Mouse (Mus musculus): ENCODE data around the gene Svop.

The Svop gene

GRCm38 (mm10) chr5:114091057-114091807 is at the start of gene Svop:
Gene Svop, minus strand, starts transcription at chr5:114091570.
- DNase-seq: peak; percentile 90

- peak; percentile 37 for DNase-seq
These were observed 47.8 kb upstream of the Svop start for GRCm38 (mm10) chr5:114139175-114139574.

DNA sequence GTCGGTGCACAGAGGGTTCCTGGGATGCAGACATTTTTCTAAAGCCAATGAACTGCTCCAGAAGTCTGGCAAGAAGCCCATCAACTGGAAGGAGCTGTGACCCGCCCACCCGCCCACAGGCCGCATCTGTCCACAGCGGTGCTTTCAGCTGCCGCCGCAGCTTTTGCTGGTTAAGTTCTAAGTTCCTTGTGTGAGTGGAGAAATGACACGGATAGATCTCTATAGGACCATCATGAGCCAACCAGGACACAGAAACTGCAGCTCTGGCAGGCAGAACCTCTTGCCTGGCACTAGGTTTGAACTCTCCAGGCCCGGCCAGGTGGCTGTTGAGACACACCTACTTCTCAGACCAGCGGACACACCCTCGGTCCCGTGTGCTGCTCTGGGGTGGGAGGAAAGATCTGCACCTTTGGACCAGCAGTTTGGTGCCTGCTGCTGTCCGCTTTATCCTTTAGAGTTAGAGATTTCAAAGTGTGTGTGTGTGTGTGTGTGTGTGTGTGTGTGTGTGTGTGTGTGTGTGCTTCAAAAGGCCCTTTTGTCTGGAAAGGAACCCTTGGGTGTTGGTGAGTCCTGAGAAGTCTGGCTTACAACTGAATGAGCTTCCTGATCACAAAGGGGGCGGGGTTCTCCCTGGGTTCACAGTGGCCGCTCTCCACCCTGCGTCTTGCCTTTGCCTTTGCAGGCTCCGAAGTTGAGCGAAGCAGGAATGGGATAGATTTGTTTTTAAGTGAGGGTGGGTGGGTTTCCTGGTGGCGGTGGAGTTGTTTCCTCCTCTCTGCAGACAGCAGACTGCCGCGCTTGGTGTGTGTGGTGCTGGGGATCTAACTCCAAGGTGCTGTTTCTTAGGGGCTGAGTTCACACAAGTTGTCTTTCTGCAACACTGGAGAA is 47.2 kb upstream of the Svop start:
- DNase-seq: no peak

- no peak for DNase-seq
These were observed 46.3 kb upstream of the Svop start for GRCm38 (mm10) chr5:114137481-114138276.

GRCm38 (mm10) chr5:114135516-114135915 is 44.1 kb upstream of the Svop start:
- DNase-seq: no peak

GRCm38 (mm10) chr5:114134091-114134534 is 42.7 kb upstream of the Svop start:
- peak; percentile 35 for DNase-seq

DNA sequence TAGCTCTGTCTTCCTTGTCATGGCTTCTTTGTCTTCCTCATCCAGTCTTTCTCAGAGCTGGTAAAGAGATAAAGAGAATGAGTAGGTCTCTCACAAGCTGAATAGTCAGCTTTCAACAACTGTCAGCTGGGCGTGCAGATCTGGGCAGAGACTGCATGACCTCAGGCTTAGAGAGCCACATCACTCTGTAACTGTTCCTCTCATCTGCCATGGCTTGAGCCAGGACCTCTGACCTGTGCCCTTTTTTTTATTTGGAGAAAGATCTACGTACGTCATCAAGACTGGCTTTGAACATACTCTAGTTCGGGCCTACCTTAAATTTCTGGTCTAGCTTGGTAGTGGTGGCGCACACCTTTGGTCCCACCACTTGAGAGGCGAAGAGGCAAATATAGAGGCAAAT is 41.5 kb upstream of the Svop start:
- DNase-seq: no peak

DNA sequence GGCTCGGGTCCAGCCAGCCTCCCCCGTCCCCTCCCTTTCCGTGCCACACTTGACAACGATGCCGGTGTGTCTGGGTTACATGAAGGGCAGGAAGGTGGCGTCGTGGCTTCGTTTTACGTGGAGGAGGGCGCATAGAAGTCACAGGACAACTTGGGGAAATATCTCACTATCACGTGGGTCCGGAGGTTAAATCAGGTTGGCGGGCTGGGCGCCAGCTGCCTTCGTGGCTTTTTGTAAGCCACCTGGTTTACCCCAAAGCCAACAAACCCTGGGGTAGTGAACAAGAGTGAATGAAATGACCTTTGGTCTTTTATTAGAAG is 40.1 kb upstream of the Svop start:
- peak; percentile 56 for DNase-seq

- DNase-seq: peak; percentile 96
These were observed 39.5 kb upstream of the Svop start for GRCm38 (mm10) chr5:114130698-114131520.

- DNase-seq: peak; percentile 85
These were observed 38.8 kb upstream of the Svop start, which contains the start of gene Ung for GRCm38 (mm10) chr5:114130211-114130605. Gene Ung, plus strand, starts transcription at chr5:114130386.

DNA sequence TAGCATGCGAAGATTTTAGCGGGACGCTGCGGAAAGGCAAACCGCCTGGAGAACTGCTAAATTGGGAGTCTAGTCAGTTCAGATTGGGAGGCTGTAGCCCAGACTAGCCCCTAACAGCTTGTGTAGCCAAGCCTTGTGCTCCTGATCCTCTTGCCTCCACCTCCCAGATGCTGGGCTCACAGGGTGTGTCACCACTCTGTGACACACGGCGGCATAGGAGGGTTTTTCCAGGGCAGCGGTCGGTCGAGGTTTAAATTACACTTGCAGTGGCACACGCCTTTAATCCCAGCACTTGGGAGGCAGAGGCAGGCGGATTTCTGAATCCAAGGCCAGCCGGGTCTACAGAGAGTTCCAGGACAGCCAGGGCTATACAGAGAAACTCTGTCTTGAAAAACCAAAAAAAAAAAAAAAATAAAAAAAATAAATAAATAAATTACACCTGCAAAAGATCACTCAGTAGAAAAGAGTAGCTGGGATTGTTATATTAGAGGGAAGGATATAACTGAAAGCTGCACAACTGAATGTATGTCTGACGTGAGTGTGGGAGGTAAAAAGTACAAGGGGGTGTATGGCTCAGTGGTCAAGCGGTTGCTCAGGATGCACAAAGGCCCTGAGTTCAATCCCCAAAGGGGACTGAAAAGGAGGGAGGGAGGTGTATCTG is 38.3 kb upstream of the Svop start:
- DNase-seq: no peak

- peak; percentile 92 for DNase-seq
These were observed 36.3 kb upstream of the Svop start, which contains the start of gene Alkbh2 for GRCm38 (mm10) chr5:114127374-114128349. Gene Alkbh2, minus strand, starts transcription at chr5:114128218.

DNA sequence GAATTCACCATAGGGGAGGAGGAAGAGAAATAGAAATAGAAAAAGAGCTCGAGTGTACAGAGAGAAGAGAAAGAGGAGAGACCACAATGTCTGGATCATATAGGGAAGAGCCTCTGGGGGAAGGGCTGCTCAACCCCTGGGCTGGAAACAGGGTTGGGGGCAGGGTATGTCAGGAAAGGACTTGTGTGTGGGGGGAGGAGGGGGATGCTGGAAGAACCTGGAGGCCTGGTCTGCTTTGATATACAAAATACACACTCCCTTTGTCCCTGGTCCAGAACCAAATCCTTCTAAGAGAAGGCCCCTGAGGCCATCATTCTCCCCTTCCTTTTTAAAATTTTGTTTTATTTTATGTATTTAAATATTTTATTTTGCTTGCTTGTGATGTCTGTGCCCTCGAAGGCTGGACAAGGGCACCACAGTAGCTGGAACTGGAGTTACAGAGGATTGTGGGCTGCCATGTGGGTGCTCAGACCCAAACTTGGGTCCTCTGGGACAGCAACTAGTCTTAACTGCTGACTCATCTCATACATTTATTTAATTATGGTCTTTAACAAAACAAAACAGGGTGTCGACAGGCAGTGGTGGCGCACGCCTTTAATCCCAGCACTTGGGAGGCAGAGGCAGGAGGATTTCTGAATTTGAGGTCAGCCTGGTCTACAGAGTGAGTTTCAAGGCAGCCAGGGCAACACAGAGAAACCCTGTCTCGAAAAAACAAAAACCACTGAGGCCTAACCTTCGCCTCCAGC is 35.3 kb upstream of the Svop start:
- no peak for DNase-seq

- no peak for DNase-seq
These were observed 34.6 kb upstream of the Svop start for GRCm38 (mm10) chr5:114126008-114126407.

DNA sequence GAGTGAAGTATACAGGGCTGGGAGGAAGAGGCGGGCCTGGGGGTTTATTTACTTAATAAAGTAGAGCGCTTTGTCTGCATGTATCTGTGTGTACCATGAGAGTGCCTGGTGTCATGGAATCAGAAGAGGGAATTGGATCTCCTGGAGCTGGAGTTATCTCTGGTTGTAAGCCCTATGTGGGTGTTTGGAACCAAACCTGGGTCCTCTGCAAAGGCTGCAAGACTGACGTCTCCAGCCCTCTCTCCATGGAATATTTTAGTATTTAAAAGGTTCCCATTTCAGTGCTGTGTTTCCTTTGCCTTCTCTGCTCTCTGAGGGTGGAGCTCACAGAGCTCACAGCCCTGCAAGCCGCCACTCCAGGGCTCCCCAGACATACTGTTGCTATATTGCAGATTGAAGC is 28.4 kb upstream of the Svop start:
- DNase-seq: no peak

- no peak for DNase-seq
These were observed 25.2 kb upstream of the Svop start for GRCm38 (mm10) chr5:114116586-114116985.

DNA sequence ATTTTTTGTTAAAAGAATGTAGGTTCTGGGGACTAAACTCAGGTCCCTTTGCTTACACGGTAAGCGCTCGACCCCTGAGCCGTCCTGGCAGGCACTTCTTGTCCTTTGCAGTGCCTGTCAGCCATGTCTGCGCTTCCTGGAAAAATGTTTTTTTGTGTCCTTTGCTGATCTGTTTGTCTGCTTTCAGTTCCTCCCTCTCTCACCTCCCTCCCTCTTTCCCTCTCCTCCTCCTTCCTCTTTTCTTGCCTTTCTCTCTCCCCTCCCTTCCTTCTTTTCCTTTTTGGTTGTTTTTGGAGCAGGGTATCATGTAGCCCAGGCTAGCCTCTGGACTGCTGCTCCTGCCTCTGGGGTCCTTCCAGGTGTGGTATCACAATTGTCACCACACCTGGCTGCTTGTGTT is 23.7 kb upstream of the Svop start:
- no peak for DNase-seq

- DNase-seq: no peak
These were observed 22.0 kb upstream of the Svop start for GRCm38 (mm10) chr5:114113334-114113733.

- no peak for DNase-seq
These were observed 15.1 kb upstream of the Svop start for GRCm38 (mm10) chr5:114106391-114106935.
